Mouse (Mus musculus): ENCODE results near the gene Gatb.

DNA sequence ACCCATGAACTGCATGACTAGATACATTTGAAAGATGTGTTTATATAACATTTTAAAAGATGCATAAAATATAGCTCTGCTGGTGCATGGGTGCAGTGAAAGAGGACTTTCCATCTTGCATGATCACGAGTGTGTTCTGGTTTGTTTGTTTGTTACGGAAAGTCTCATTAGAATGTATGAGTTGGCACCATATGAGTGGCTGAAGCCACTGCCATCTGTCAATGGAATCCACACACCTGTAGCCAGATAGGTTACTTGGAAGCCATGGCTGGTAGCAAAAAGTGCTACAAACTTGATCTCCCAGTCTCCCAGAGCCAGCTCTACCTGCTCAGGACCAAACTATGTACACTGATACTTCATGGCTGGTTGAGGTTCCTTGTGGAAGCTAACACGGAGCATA is 81.6 kb downstream of the Gatb start:
- TF ChIP-seq POLR2A (IDR thresholded peaks at IDR 0.05; ENCODE audit: low read depth, low read length) (no peak), CTCF (IDR thresholded peaks at IDR 0.05; ENCODE audit: extremely low read depth, insufficient read length, insufficient replicate concordance, low read depth, low read length) (no peak)
